ENCODE assay signal across 8 mouse cellular contexts in genomic region chr15:85266729-85267434, GRCm38 (mm10).
DNase-seq lines count a peak whose midpoint lies in the region; ATAC-seq lines count a peak whose summit lies in the region.

No protein-coding gene starts in this region.

- H3K4me2 ChIP-seq in lung, embryonic 16.5 days (ENCODE audit: low read depth, low read length), result no peak overlapping the region

- H3K9ac ChIP-seq in lung, embryonic 16.5 days (ENCODE audit: low read length), result no peak overlapping the region

- peaks cover 6% of the 10 kb centered on the region for H3K36me3 ChIP-seq in lung, embryonic 16.5 days (ENCODE audit: control insufficient read depth, insufficient read depth, low read length)

- peak; percentile 65 to 67 for DNase-seq in B cell, adult 2 months
- DNase-seq in adipocyte (ENCODE audit: low spot score), result peak; percentile 90
- peak; percentile 84 to 94 for DNase-seq in cerebellum, postnatal 4 days (ENCODE audit: low spot score in 2 of 2)
- DNase-seq in gastrocnemius, postnatal 10 days, result peak; percentile 86
- peak; percentile 83 to 95 for DNase-seq in layer of hippocampus, adult 8-10 months (ENCODE audit: low spot score in 2 of 2)
- DNase-seq in right cerebral cortex, adult 18-20 months, result peak; percentile 83
- peak; percentile 89 for DNase-seq in urinary bladder, postnatal 25 days (ENCODE audit: low spot score)

- no peaks in the 10 kb centered on the region for H3K27me3 ChIP-seq in lung, embryonic 16.5 days (ENCODE audit: control insufficient read depth, insufficient read depth, low read depth, low read length)

- no peak overlapping the region for H3K4me3 ChIP-seq in lung, embryonic 16.5 days (ENCODE audit: low read length)

- ATAC-seq in lung, embryonic 16.5 days (ENCODE audit: low read depth), result peak; percentile 11; the same call in 1 of the 2 replicates

- 35% methylated on average over 14 of the region's 14 CpGs for WGBS in lung, embryonic 16.5 days

- H3K27ac ChIP-seq in lung, embryonic 16.5 days (ENCODE audit: low read length), result no peak overlapping the region

- no peaks in the 10 kb centered on the region for H3K9me3 ChIP-seq in lung, embryonic 16.5 days (ENCODE audit: control insufficient read depth, low read length)

- H3K4me1 ChIP-seq in lung, embryonic 16.5 days (replicated peaks; ENCODE audit: control insufficient read depth, insufficient read depth, low read length), result peaks cover 5% of the 10 kb centered on the region; the same call in 1 of the 2 replicates
